Comparison of ENCODE assay signal across 1 mouse cellular context in the genomic region with DNA sequence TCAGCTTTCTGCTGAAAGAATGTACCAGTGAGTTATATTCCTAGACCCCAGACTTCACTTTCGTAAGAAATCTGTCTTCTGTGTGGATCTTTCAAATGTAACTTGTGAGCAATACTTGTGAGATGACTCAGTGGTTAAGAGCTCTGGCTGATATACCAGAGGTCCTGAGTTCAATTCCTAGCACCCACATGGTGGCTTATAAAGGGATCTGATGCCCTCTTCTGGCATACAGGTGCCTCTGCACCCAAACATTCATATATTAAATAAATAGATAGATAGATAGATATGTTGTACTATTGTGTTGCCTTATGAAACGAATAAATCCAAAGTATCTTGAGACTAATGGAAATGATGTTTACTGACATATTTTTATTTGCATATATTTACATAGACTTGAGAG.
TF ChIP-seq lines count a peak whose summit lies in the region.

No protein-coding gene starts in this region.

TF ChIP-seq in CH12.LX, 34 proteins besides CTCF, POLR2A, EP300 and RAD21:
- TF ChIP-seq SMC3 (IDR thresholded peaks at IDR 0.05; ENCODE audit: low read depth, low read length) (peak; percentile 9), KAT2A (IDR thresholded peaks at IDR 0.05; ENCODE audit: insufficient replicate concordance, low read length) (no peak), E2F4 (IDR thresholded peaks at IDR 0.05; ENCODE audit: insufficient replicate concordance, low read depth, low read length) (no peak)
